Mouse (Mus musculus) lung, embryonic 15.5 days (tissue): ENCODE results near the gene Zfp282. TPM values are rescaled to one million over a fixed set of nuclear protein-coding genes. Genes with fewer than 3 reads are reported as not detected.

Source experiments
- ATAC-seq: fragments of 200-750 bp; cut with Nextera tagmentation; 2 replicates; pipeline ENCODE4 v1.8.0; 2017; ENCODE audit warnings: moderate number of reproducible peaks, borderline replicate concordance; ENCODE audit not compliant: low FRiP score, low TSS enrichment; ENCODE audit errors: extremely low read depth
- H3K27ac ChIP-seq: fragments of 300-500 bp; sonication (generic); 2 replicates; pipeline ENCODE4 v1.5.1; 2015; ENCODE audit warnings: moderate library complexity, mild to moderate bottlenecking, inconsistent platforms
- H3K27me3 ChIP-seq: fragments of 300-500 bp; sonication (generic); 2 replicates; pipeline ENCODE4 v1.6.1; 2015; ENCODE audit warnings: inconsistent platforms
- H3K36me3 ChIP-seq: fragments of 300-500 bp; sonication (generic); 2 replicates; pipeline ENCODE4 v1.6.1; 2015; ENCODE audit warnings: inconsistent platforms
- H3K4me1 ChIP-seq: fragments of 300-500 bp; sonication (generic); 2 replicates; pipeline ENCODE4 v1.6.1; 2015; ENCODE audit warnings: inconsistent platforms
- H3K4me2 ChIP-seq: fragments of 300-500 bp; sonication (generic); 2 replicates; pipeline ENCODE4 v1.6.1; 2015; ENCODE audit warnings: inconsistent platforms, mild to moderate bottlenecking, moderate library complexity
- H3K4me3 ChIP-seq: fragments of 300-500 bp; sonication (generic); 2 replicates; pipeline ENCODE4 v1.5.1; 2015; ENCODE audit warnings: mild to moderate bottlenecking, inconsistent platforms
- H3K9ac ChIP-seq: fragments of 300-500 bp; sonication (generic); 2 replicates; pipeline ENCODE4 v1.6.1; 2015; ENCODE audit warnings: inconsistent platforms
- H3K9me3 ChIP-seq: fragments of 300-500 bp; sonication (generic); 2 replicates; pipeline ENCODE4 v1.6.1; 2016; ENCODE audit warnings: inconsistent platforms
- WGBS: fragments of 180-500 bp; shearing (Covaris S2); methylation state at CpG from one replicate; pipeline ENCODE4 v1.1.7; 2015; 5-methylcytosine and 5-hydroxymethylcytosine counted together
- polyA plus RNA-seq: library from polyadenylated mRNA; unstranded; fragments of >200 nt; fragmentation: Nextera tagmentation; extraction: Ambion mirVana; gene quantifications from 2 replicates; pipeline ENCODE4 v1.2.1, GENCODE M21; 2015

Zfp282 gene
- polyA plus RNA-seq, 1 experiment from 2014 or later = 17.9 TPM

GRCm38 (mm10) chr6:47904361-47904760 is 27.4 kb downstream of the Zfp282 start:
- 69% methylated on average over 19 of the region's 19 CpGs for WGBS
- H3K9me3 ChIP-seq = 0 out of 2 replicates have a peak, but pooled peaks cover 3% of the 10 kb centered on the region
- no peak overlapping the region for H3K4me2 ChIP-seq
- H3K9ac ChIP-seq = no peak overlapping the region
- no peak for ATAC-seq
- no peaks in the 10 kb centered on the region for H3K4me1 ChIP-seq
- H3K4me3 ChIP-seq = no peak overlapping the region
- no peak overlapping the region for H3K27ac ChIP-seq
- peaks cover 88% of the 10 kb centered on the region for H3K36me3 ChIP-seq
- no peaks in the 10 kb centered on the region for H3K27me3 ChIP-seq

- Histone ChIP-seq H3K4me2 (no peak overlapping the region), H3K4me3 (no peak overlapping the region), H3K27ac (no peak overlapping the region), H3K36me3 (peaks cover 80% of the 10 kb centered on the region), H3K9ac (no peak overlapping the region), H3K9me3 (0 out of 2 replicates have a peak, but pooled peaks cover 3% of the 10 kb centered on the region), H3K27me3 (no peaks in the 10 kb centered on the region), H3K4me1 (no peaks in the 10 kb centered on the region)
- WGBS = 73% methylated on average over 44 of the region's 44 CpGs
- peak; percentile 19; the same call in 1 of the 2 replicates for ATAC-seq
Measured at GRCm38 (mm10) chr6:47904917-47905695, 28.1 kb downstream of the Zfp282 start.

DNA sequence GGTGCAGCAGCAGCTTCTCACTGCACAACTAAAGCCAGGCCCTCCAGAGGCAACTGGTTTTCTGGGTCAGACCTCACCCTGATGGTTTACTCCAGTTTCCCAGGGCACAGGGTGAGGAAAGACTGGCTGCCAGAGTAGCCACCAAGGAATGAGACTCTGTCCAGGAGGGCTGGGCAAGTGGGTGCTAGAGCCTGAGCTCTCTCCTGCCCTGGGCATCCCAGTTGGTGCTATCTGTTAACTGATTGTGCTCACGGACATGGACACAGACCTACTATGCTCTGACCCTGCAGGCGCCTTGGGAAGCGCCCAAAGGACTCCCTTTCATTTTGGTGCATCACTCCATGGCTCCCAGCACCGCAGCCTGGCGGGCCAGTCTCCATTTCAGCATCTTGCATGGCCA is 29.3 kb downstream of the Zfp282 start:
- no peak for ATAC-seq
- 93% methylated on average over 5 of the region's 5 CpGs for WGBS

GRCm38 (mm10) chr6:47909007-47909406 is 32.0 kb downstream of the Zfp282 start:
- Histone ChIP-seq H3K27me3 (no peaks in the 10 kb centered on the region), H3K9ac (no peak overlapping the region), H3K27ac (no peak overlapping the region), H3K36me3 (peaks cover 41% of the 10 kb centered on the region), H3K4me2 (no peak overlapping the region), H3K9me3 (0 out of 2 replicates have a peak, but pooled peaks cover 3% of the 10 kb centered on the region), H3K4me1 (no peaks in the 10 kb centered on the region), H3K4me3 (no peak overlapping the region)
- WGBS = 79% methylated on average over 1 of the region's 1 CpGs
- ATAC-seq = no peak

More for the DNA sequence above, 29.3 kb downstream of the Zfp282 start:
- H3K36me3 ChIP-seq = peaks cover 68% of the 10 kb centered on the region
- no peak overlapping the region for H3K4me2 ChIP-seq
- no peak overlapping the region for H3K9ac ChIP-seq
- no peaks in the 10 kb centered on the region for H3K4me1 ChIP-seq
- no peak overlapping the region for H3K4me3 ChIP-seq
- H3K27me3 ChIP-seq = no peaks in the 10 kb centered on the region
- 0 out of 2 replicates have a peak, but pooled peaks cover 3% of the 10 kb centered on the region for H3K9me3 ChIP-seq
- no peak overlapping the region for H3K27ac ChIP-seq

GRCm38 (mm10) chr6:47911650-47912049 is 34.6 kb downstream of the Zfp282 start:
- Histone ChIP-seq H3K9ac (no peak overlapping the region), H3K36me3 (peaks cover 15% of the 10 kb centered on the region), H3K27ac (no peak overlapping the region), H3K4me2 (no peak overlapping the region), H3K9me3 (no peaks in the 10 kb centered on the region), H3K4me3 (no peak overlapping the region), H3K4me1 (no peaks in the 10 kb centered on the region), H3K27me3 (no peaks in the 10 kb centered on the region)
- 46% methylated on average over 1 of the region's 1 CpGs for WGBS
- ATAC-seq = no peak

- 0 out of 2 replicates have a peak, but pooled peaks cover 3% of the 10 kb centered on the region for H3K36me3 ChIP-seq
- H3K4me2 ChIP-seq = no peak overlapping the region
- no peak for ATAC-seq
- no peak overlapping the region for H3K27ac ChIP-seq
- no peak overlapping the region for H3K4me3 ChIP-seq
- no peaks in the 10 kb centered on the region for H3K4me1 ChIP-seq
- no peaks in the 10 kb centered on the region for H3K9me3 ChIP-seq
- no peaks in the 10 kb centered on the region for H3K27me3 ChIP-seq
- 48% methylated on average over 3 of the region's 3 CpGs for WGBS
- H3K9ac ChIP-seq = no peak overlapping the region
Measured at GRCm38 (mm10) chr6:47912991-47913390, 36.0 kb downstream of the Zfp282 start.

GRCm38 (mm10) chr6:47917051-47917450 is 40.0 kb downstream of the Zfp282 start:
- 75% methylated on average over 5 of the region's 5 CpGs for WGBS
- Histone ChIP-seq H3K9me3 (no peaks in the 10 kb centered on the region), H3K36me3 (no peaks in the 10 kb centered on the region), H3K4me3 (no peak overlapping the region), H3K9ac (no peak overlapping the region), H3K4me2 (no peak overlapping the region), H3K27me3 (no peaks in the 10 kb centered on the region), H3K4me1 (peaks cover 13% of the 10 kb centered on the region), H3K27ac (no peak overlapping the region)
- no peak for ATAC-seq

DNA sequence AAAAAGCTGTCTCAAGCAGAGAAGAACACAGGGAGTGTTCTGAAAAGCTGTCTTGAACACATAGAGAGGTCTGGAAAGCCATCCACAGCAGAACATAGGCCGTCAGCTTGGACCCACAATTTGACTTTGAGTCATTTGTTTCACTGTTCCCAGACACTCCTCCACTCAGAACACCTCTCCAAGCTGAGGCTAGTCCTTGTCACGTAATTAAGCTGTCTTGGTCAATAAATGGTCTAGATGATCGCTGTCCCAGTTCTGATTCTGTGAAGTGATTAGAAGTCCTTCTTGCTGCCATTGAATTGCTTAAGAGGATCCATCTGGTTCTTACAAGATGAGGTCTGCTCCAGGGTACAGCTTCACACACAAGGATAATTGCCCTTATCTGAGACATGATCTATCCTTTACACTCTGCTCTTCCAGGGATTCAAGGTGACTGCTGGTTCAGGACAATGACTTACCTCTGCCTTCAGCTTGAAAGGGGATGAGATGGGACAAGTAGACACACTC is 41.8 kb downstream of the Zfp282 start:
- Histone ChIP-seq H3K4me2 (no peak overlapping the region), H3K27me3 (no peaks in the 10 kb centered on the region), H3K9ac (no peak overlapping the region), H3K9me3 (no peaks in the 10 kb centered on the region), H3K27ac (no peak overlapping the region), H3K36me3 (no peaks in the 10 kb centered on the region), H3K4me1 (peaks cover 15% of the 10 kb centered on the region), H3K4me3 (no peak overlapping the region)
- WGBS = 57% methylated on average over 3 of the region's 3 CpGs
- no peak for ATAC-seq

DNA sequence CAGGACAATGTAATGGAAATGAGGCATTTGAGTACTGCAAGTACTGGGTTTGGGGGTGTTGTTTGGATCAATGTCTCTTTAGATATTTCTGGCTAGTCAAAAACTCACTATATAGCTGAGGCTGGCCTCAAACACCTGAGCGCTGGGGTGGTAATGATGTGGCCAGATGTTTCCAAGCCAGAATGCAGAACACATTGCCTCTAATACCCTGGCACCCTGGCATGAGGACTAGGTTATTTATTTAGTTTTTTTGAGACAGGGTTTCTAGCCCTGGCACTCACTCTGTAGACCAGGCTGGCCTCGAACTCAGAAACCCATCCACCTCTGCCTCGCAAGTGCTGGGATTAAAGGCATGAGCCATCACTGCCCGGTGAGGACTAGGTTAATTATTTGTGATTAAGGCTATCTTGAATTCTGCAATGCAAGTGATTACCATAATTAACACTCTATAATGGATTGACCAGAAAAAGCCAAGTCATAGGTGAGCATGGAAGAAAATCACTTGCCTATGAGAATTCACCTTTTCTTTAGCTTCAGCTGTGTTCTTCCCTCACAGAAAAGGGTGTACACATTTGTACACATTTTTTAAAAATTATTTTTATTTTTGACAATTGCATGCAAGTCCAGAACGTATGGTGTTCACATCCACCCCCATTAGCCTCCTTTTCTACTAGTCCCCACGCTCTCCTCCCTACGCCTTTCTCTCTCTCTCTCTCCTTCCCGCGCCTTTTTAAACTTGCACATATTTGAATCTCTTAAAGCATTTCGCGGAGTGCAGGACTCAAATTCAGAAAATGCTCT is 42.8 kb downstream of the Zfp282 start:
- Histone ChIP-seq H3K4me3 (peak overlapping the region; percentile 67), H3K9ac (peak overlapping the region; percentile 71), H3K27ac (peak overlapping the region; percentile 98), H3K4me2 (peak overlapping the region; percentile 58), H3K4me1 (peaks cover 15% of the 10 kb centered on the region), H3K9me3 (no peaks in the 10 kb centered on the region), H3K36me3 (no peaks in the 10 kb centered on the region), H3K27me3 (no peaks in the 10 kb centered on the region)
- WGBS = 28% methylated on average over 11 of the region's 11 CpGs
- ATAC-seq = no peak; the same call in 1 of the 2 replicates

DNA sequence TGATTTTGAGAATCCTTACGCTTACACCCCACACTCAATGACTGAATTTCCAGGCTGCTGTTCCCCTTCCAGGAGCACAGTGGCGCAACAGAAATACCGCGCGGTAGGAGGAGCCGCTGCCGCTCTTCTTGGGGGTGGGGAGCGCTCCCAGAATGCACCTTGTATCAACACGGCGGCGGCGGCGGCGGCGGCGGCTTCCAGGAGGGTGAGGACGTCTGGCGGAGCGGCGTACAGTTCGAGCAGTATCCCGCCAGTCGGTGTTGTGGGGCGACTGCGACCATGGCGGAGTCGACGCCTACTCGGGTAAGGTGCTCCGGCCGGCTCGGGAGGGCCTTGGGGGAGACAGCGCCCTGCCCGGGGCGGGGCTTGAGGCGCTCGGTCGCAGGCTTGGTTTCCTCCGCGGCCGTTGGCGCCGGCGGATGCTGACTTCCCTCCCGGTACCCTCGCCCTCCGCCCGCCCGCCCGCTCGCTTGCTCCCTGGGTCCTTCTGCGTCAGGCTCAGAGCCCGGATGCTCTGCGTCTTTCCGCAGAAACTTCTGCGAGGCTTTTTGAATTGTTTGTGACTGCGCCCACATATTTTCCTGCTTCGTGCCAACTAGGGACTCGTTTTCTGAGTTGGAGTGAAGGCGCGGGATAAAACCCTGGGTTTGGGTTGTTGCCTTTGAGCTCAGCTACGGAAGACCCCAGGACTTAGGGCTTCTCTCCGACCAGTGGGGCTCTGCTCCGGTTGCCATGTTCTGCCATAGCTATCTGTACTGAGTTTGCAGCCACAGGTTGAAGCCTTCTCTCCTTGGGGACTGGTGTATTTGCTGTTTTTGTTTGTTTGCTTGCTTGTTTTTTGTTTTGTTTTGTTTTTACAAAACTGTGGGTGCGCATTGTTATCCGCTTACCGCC is 43.7 kb downstream of the Zfp282 start, which contains the start of gene Zfp212:
TSS of gene Zfp212 (plus strand) at position 30 of the 894 bp plus-strand sequence.
- Histone ChIP-seq H3K9me3 (no peaks in the 10 kb centered on the region), H3K9ac (peak within 1 kb of the TSS; percentile 71), H3K4me1 (peaks cover 15% of the 10 kb centered on the region), H3K27ac (peak within 1 kb of the TSS; percentile 98), H3K4me2 (peak within 1 kb of the TSS; percentile 74), H3K27me3 (no peaks in the 10 kb centered on the region), H3K4me3 (peak within 1 kb of the TSS; percentile 67), H3K36me3 (no peaks in the 10 kb centered on the region)
- peak; percentile 93 for ATAC-seq
- WGBS = under 1% methylated on average over 67 of the region's 67 CpGs

- Histone ChIP-seq H3K36me3 (peaks cover 12% of the 10 kb centered on the region; the same call in 1 of the 2 replicates), H3K4me2 (peak overlapping the region; percentile 95), H3K27me3 (no peaks in the 10 kb centered on the region), H3K27ac (peak overlapping the region; percentile 57; the same call in 1 of the 2 replicates), H3K9me3 (no peaks in the 10 kb centered on the region), H3K4me1 (peaks cover 13% of the 10 kb centered on the region; the same call in 1 of the 2 replicates), H3K9ac (peak overlapping the region; percentile 71), H3K4me3 (peak overlapping the region; percentile 55)
- WGBS = 52% methylated on average over 12 of the region's 12 CpGs
- no peak for ATAC-seq
Measured at GRCm38 (mm10) chr6:47942461-47942860, 65.5 kb downstream of the Zfp282 start.
